Mouse (Mus musculus): ENCODE results near the gene Prss38.
"Not testable (repeated sequence)": the region's sequence is repeated elsewhere in the genome, so short reads cannot be mapped to it uniquely, and the experiment has no call there.

Gene Prss38

GRCm38 (mm10) chr11:59369848-59370247 is 5.6 kb downstream of the Prss38 start:
- in situ Hi-C loops (cut with MboI, MseI), result no loop called here

GRCm38 (mm10) chr11:59367955-59368354 is 7.5 kb downstream of the Prss38 start:
- in situ Hi-C loops (cut with MboI, MseI), result not testable (repeated sequence)

GRCm38 (mm10) chr11:59366633-59367032 is 8.8 kb downstream of the Prss38 start:
- in situ Hi-C loops (cut with MboI, MseI), result no loop called here

GRCm38 (mm10) chr11:59366031-59366430 is 9.4 kb downstream of the Prss38 start:
- in situ Hi-C loops (cut with MboI, MseI), result no loop called here

- in situ Hi-C loops (cut with MboI, MseI), result no loop called here
These were observed 11.0 kb downstream of the Prss38 start for GRCm38 (mm10) chr11:59364417-59364816.

GRCm38 (mm10) chr11:59364007-59364406 is 11.4 kb downstream of the Prss38 start:
- in situ Hi-C loops (cut with MboI, MseI), result no loop called here

- in situ Hi-C loops (cut with MboI, MseI), result no loop called here
These were observed 14.2 kb downstream of the Prss38 start for GRCm38 (mm10) chr11:59361291-59361690.

GRCm38 (mm10) chr11:59356874-59357289 is 18.6 kb downstream of the Prss38 start:
- in situ Hi-C loops (cut with MboI, MseI), result no loop called here

- in situ Hi-C loops (cut with MboI, MseI), result loop anchor here (5.0 kb wide), 1 partner anchor 62 kb away; the partner anchor contains the start of gene Wnt3a
These were observed 20.7 kb downstream of the Prss38 start for GRCm38 (mm10) chr11:59354793-59355192.

GRCm38 (mm10) chr11:59350326-59350725 is 25.1 kb downstream of the Prss38 start:
- in situ Hi-C loops (cut with MboI, MseI), result loop anchor here (5.0 kb wide), 1 partner anchor 58 kb away; the partner anchor contains the start of gene Wnt3a

- in situ Hi-C loops (cut with MboI, MseI), result no loop called here
These were observed 29.1 kb downstream of the Prss38 start for GRCm38 (mm10) chr11:59346166-59346910.

GRCm38 (mm10) chr11:59342956-59343355 is 32.5 kb downstream of the Prss38 start:
- in situ Hi-C loops (cut with MboI, MseI), result no loop called here

- in situ Hi-C loops (cut with MboI, MseI), result no loop called here
These were observed 36.7 kb downstream of the Prss38 start for GRCm38 (mm10) chr11:59338736-59339120.

GRCm38 (mm10) chr11:59337955-59338735 is 37.3 kb downstream of the Prss38 start:
- in situ Hi-C loops (cut with MboI, MseI), result no loop called here

- in situ Hi-C loops (cut with MboI, MseI), result no loop called here
These were observed 39.1 kb downstream of the Prss38 start for GRCm38 (mm10) chr11:59336381-59336780.

GRCm38 (mm10) chr11:59335942-59336341 is 39.5 kb downstream of the Prss38 start:
- in situ Hi-C loops (cut with MboI, MseI), result no loop called here

GRCm38 (mm10) chr11:59335150-59335549 is 40.3 kb downstream of the Prss38 start:
- in situ Hi-C loops (cut with MboI, MseI), result no loop called here

- in situ Hi-C loops (cut with MboI, MseI), result no loop called here
These were observed 42.5 kb downstream of the Prss38 start for GRCm38 (mm10) chr11:59332938-59333337.

- in situ Hi-C loops (cut with MboI, MseI), result no loop called here
These were observed 44.1 kb downstream of the Prss38 start for GRCm38 (mm10) chr11:59331167-59331869.

- in situ Hi-C loops (cut with MboI, MseI), result no loop called here
These were observed 44.9 kb downstream of the Prss38 start for GRCm38 (mm10) chr11:59330560-59330959.

- in situ Hi-C loops (cut with MboI, MseI), result no loop called here
These were observed 45.8 kb downstream of the Prss38 start for GRCm38 (mm10) chr11:59329616-59330015.

GRCm38 (mm10) chr11:59327625-59328024 is 47.8 kb downstream of the Prss38 start:
- in situ Hi-C loops (cut with MboI, MseI), result no loop called here

All from T-helper 2 cell (primary cell).